Mouse (Mus musculus): ENCODE measurements around the gene Tcf15.

Tcf15 gene

DNA sequence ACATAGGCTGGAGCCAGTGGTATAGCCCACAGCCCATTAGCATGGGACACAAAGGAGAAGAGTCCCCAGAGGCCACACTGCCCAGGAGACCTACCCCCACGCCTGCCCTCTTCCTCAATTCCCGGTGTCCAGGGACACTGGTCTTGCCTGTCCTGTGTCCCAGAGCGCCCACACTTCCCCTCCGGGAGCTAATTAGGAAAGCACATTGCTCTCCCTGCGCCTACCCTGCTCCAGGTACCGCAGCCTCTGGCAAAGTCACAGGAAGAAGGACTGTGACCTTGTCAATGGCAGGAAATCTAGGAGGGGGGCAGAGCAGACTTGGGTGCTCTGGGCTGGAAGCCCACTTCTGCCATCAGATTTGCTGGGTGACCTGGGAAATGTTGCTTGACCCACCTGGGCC, 7.0 kb downstream of the Tcf15 start:
- in situ Hi-C loops (cut with MboI; ENCODE audit: low pct_unique_long_range_greater_than_20kb in 1 of 2, low sequenced_read_pairs in 2 of 2, unreplicated experiment in 1 of 2): no loop called here

DNA sequence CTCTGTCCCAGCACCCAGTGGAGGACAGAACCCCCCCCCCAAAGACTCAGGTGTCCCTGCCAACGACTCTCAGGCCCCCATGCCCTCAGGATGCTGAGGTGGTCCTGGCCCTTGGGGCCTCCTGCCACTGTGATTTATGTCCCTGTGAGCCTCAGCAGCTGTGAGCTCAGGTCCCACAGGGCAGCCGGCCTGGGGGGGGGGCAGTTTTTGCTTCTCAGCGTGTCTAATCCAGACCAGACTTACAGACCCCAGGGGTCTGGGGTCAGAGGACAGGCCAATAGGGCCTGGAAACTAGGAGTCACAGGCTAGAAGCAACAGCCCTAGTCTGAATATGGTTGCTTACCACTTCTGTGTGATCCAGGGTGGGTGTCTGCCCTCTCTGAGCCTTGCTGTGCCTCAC, 10.0 kb downstream of the Tcf15 start:
- in situ Hi-C loops (cut with MboI; ENCODE audit: low pct_unique_long_range_greater_than_20kb in 1 of 2, low sequenced_read_pairs in 2 of 2, unreplicated experiment in 1 of 2): no loop called here

DNA sequence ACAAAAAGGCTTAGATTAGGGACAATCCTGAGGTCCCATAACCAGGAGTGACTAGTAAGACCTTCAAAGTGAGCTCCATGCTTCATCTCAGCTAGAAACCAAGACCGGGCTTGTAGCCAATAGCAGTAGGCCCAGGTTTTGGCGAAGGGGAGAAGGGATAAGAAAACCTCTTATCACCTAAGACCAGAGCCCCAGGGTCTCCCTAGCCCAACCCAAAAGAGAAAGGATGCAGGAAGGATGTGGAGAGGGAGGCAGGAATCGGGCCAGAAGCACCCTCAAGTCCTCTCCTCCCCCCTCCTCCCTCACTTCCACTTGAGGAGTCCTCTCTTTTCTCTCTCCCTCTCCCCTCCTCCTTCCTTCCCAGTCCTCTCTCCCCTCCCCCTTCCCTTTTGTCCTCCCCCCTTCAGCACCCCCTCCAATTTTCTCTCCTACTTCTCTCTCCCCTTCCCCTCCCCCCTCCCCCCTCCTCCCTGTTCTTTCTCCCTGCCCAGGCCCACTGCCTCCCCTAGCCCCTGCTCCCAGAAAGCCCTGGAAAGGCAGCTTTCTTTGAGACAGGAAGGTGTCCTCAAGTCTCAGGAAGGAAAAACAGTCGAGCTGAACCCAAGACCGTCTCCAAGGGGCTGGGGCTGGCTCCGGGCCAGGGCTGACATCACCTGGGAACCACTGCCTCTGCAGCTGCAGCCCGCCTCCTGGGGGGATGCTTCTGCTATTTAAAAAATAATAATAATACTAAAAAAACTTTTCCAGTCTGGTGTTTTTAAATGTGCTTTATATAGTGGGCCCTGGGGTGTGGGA, 12.2 kb downstream of the Tcf15 start:
- in situ Hi-C loops (cut with MboI; ENCODE audit: low pct_unique_long_range_greater_than_20kb in 1 of 2, low sequenced_read_pairs in 2 of 2, unreplicated experiment in 1 of 2): no loop called here

DNA sequence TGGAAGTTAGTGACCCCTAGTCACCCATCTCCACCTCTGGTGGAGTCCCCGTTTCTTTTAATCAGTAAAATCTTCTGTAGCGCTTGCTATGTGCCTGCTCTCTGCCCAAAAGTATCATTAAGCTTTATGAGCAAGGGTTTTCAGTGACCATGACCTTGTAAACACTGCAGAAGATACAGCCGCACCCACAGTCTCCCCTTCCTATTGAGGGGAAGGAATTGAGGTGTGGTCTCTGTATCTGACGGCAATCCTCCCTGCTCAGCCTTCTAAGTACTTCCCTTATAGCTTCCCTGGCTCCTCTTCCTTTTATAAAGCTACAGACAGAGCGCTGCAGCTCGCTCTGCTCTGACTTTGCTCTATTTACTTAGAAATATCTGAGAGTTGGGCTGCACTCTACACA, 13.1 kb downstream of the Tcf15 start:
- in situ Hi-C loops (cut with MboI; ENCODE audit: low pct_unique_long_range_greater_than_20kb in 1 of 2, low sequenced_read_pairs in 2 of 2, unreplicated experiment in 1 of 2): no loop called here

DNA sequence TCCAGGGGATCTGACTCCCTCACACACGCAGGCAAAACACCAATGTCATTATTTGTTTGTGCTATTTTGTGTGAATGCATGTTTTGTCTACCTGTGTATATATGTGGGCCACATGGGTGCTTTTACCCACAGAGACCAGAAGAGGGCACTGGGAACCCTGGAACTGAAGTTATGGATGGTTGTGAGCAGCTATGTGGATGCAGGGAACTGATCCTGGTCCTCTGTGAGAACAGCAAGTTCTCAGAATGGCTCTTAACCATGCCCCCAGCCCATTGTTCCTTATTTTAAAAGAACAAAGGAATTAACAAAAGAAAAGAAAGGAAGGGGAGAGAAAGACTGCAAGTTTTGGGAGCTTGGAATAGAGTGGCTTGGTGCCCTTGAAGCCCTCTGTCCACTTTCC, 16.1 kb downstream of the Tcf15 start:
- in situ Hi-C loops (cut with MboI; ENCODE audit: low pct_unique_long_range_greater_than_20kb in 1 of 2, low sequenced_read_pairs in 2 of 2, unreplicated experiment in 1 of 2): no loop called here

DNA sequence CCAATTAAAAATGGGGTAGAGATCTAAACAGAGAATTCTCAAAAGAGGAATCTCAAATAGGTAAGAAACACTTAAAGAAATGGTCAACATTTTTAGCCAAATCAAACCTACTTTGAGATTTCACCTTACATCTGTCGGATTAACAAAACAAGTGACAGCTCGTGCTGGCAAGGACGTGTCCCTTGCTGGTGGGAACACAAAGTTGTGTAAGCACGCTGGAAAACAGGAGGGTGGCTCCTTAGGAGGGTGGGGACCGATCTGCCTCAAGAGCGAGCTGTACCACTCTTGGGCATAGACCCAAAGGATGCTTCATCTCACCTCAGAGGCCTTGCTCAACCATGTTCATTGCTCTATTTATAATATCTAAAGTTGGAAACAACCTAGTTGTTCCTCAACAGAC, 22.9 kb downstream of the Tcf15 start:
- in situ Hi-C loops (cut with MboI; ENCODE audit: low pct_unique_long_range_greater_than_20kb in 1 of 2, low sequenced_read_pairs in 2 of 2, unreplicated experiment in 1 of 2): no loop called here

DNA sequence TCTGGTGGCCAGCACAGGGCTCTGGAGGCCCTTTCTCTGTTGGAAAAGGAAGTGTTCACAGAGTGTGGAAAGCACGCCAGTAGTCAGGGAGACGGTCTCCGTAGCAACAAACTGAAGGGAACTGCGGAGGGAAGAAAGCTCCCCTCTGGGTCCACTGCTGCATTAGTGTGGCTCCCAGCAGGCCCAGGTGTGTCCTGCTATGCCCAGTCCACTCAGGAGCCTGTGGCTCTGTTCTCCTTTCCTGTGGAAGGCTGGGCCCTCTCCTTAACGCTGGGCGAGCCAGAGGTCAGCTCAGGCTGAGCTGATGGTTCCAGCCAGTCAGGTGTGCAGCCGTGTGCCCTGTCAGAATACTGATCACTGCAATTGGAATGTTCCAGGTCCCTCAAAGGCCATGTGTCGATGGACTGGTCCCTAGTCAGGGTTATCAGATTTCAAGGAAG, 24.5 kb downstream of the Tcf15 start:
- in situ Hi-C loops (cut with MboI; ENCODE audit: low pct_unique_long_range_greater_than_20kb in 1 of 2, low sequenced_read_pairs in 2 of 2, unreplicated experiment in 1 of 2): no loop called here

DNA sequence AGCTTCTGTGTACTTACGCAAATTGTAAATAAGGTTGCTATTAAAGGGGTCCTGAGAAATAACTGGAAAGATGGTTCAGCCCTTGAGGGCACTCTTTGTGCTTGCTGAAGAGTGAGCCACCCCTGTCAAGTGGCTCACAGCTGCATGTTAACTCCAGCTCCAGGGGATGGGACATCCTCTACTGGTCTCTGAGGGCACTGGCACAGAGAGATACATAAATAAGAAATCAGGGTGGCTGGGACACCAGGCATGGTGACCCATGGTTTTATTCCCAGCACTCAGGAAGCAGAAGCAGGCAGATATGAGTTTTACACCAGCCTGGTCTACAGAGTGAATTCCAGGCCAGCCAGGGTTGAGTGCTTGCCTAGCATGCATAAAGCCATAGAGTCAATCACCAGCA, 26.0 kb downstream of the Tcf15 start:
- in situ Hi-C loops (cut with MboI; ENCODE audit: low pct_unique_long_range_greater_than_20kb in 1 of 2, low sequenced_read_pairs in 2 of 2, unreplicated experiment in 1 of 2): no loop called here

DNA sequence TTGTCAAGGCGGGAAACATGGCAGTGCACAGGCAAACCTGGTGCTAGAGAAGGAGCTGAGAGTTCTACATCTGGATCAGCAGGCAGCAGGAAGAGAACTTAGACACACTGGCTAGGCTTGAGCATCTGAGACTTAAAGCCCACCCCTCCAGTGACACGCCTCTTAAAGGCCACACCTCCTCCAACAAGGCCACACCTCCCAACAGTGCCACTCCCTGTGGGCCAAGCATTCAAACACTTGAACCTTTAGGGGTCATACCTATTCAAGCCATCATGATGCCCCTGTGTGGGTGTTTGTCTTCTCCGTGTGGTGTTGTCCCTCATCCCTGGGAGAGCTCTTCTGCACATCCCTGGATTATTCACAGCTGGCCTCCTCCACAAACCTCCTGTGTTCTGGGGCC, 31.5 kb downstream of the Tcf15 start:
- in situ Hi-C loops (cut with MboI; ENCODE audit: low pct_unique_long_range_greater_than_20kb in 1 of 2, low sequenced_read_pairs in 2 of 2, unreplicated experiment in 1 of 2): no loop called here

DNA sequence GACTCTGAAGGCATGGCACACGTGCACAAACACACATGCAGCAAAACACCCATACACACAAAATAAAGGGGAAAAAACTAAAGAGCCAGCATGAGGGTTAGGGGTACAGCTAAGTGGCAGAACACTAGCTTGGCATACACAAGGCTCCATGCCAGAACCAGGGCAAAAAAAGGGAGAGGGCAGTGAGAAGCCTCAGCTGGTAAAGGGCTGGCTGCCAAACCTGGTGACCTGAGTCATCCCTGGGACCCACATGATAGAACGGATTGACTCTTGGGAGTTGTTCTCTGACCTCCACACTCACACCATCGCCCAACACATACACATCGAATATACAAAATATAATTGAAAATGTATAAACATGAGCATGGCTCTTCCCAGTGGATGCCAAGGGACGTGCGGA, 33.3 kb downstream of the Tcf15 start:
- in situ Hi-C loops (cut with MboI; ENCODE audit: low pct_unique_long_range_greater_than_20kb in 1 of 2, low sequenced_read_pairs in 2 of 2, unreplicated experiment in 1 of 2): no loop called here

DNA sequence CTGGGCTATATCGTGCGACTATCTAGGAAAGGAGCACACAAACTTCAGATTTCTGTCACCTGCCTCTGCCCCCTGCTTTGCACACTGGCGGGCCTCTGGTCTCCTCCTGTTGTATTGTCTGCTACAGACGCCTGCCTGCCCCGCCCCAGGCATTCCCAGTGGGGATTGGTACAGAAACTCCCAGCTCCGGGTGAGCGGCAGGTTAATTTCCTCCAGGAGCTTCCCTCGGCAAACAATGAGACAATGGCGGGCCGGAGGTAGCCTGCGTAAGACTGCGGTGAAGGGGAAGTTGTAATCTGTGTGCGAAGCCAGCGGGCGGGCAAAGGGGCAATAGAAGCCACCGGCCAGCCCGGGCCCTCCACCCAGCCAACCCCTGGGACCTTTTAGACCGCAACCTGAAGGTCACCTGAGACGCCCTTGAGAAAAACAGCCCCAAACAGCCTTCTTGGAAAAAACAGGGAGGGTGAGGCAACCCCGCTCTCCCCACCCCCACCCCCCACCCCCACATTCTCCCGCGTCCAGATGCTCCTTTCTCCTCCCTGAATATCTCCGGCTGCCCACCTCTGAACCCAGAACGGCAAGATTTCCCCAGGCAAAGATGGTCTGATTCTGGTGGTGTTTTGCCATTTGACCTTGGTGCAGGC, 33.9 kb downstream of the Tcf15 start:
- in situ Hi-C loops (cut with MboI; ENCODE audit: low pct_unique_long_range_greater_than_20kb in 1 of 2, low sequenced_read_pairs in 2 of 2, unreplicated experiment in 1 of 2): no loop called here

DNA sequence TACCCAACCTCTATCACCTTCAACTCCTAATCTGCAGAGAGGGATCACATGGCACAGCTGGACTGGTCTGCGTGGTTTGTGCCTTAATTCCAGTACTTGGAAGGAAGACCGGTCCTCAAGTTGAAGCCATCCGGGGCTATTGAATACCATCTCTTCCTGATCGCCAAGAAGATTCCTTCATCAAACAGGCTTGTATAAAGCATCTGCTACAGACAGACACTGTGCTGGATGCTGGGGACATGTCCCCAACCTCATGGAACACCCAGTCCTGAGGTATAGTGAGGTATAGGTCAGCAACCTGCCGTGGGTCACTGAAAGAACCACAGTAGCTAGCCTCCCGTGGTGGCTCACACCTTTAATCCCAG, 34.4 kb downstream of the Tcf15 start:
- in situ Hi-C loops (cut with MboI; ENCODE audit: low pct_unique_long_range_greater_than_20kb in 1 of 2, low sequenced_read_pairs in 2 of 2, unreplicated experiment in 1 of 2): no loop called here

DNA sequence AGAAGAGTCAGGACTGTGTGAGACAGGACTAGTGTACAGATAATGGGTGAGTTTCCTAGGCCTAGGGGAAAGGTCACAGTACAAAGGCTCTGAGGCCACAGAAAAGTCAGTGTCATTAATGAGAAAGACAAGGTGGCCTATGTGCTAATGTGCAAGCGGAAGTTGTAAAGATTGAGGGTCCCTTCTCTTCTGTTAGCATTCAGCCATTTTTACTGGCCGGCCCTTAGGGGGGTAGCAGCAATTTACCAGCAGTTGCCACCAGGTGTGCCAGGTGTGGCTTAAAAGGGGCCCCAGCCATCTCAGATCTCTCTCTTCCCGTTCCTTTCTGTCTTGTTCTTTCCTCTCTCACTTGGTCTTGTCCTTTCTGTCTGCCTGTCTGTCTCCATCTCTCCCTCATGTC, 35.0 kb downstream of the Tcf15 start:
- in situ Hi-C loops (cut with MboI; ENCODE audit: low pct_unique_long_range_greater_than_20kb in 1 of 2, low sequenced_read_pairs in 2 of 2, unreplicated experiment in 1 of 2): no loop called here

DNA sequence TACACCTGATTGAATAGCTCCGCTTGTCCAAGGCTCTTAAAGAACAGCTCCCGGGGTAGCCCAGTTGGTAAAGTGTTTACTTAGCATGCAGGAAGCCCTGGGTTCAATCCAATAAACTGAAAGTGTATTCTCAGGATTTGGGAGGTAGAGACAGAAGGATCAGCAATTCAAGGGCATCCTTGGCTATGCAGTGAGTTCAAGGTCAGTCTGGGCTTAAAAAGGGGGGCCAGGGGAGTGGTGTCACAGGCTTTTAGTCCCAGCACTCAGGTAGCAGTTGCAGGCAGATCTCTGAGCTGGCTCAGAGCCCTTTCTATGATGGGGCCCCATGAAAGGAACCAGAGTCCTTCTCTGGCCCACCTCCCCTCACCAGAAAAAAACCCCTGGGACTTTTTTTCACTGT, 35.9 kb downstream of the Tcf15 start:
- in situ Hi-C loops (cut with MboI; ENCODE audit: low pct_unique_long_range_greater_than_20kb in 1 of 2, low sequenced_read_pairs in 2 of 2, unreplicated experiment in 1 of 2): no loop called here

DNA sequence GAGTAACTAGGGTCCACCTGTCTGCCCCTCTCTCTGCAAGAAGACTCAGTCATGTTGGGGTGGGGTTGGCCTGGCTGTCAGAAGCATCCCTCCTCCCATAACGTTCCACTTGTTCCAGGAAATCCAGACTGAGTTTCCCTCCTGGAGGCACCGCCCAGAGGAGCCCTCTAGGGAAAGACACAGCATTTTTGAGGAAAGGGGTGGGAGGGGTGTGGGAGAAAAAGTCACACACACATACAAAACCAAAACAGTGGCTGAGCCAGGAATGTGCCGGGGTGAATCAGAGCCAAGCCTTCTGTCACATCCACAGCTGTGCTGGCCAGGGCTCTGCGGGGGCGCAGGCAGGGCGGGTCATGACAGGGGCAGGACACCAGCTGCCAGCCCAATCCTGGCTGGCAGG, 37.0 kb downstream of the Tcf15 start:
- in situ Hi-C loops (cut with MboI; ENCODE audit: low pct_unique_long_range_greater_than_20kb in 1 of 2, low sequenced_read_pairs in 2 of 2, unreplicated experiment in 1 of 2): no loop called here

DNA sequence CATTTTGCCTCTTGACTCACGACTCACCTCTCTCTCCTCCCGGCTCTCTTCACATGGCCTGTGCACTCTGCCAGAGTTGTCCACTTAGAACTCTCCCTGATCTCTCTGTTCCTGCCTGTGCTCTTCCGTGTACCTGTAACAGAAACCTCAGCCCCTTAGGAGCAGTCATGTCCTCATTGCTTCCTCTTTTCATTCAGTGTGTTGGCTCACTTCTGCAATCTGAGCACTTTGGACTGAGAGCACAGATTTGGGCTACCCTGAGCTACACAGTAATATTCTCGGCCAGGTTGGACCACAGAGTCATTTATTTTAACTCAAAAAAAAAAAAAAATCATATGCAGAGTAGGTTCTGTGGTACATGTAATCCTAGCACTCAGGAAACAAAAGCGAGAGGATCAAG, 43.8 kb downstream of the Tcf15 start:
- in situ Hi-C loops (cut with MboI; ENCODE audit: low pct_unique_long_range_greater_than_20kb in 1 of 2, low sequenced_read_pairs in 2 of 2, unreplicated experiment in 1 of 2): no loop called here

DNA sequence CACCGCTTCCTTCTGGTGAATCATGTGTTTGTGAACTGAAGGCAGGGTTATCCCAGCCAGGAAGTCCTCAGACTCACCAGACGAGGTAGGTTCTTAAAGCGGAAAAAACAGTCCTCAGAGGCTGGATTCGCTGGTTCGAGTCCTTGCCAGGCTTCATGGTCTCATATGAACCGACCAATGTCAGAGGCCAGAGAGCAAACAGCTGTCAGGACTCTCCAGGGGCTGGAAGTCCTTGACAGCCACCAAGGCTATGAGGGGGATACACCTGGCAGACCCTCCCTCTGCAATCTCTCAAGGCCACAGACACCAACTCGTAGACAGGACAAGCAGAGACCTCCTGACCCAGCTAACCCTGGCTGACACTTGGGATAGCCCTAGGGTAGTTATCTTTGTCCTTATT, 45.9 kb downstream of the Tcf15 start:
- in situ Hi-C loops (cut with MboI; ENCODE audit: low pct_unique_long_range_greater_than_20kb in 1 of 2, low sequenced_read_pairs in 2 of 2, unreplicated experiment in 1 of 2): no loop called here

DNA sequence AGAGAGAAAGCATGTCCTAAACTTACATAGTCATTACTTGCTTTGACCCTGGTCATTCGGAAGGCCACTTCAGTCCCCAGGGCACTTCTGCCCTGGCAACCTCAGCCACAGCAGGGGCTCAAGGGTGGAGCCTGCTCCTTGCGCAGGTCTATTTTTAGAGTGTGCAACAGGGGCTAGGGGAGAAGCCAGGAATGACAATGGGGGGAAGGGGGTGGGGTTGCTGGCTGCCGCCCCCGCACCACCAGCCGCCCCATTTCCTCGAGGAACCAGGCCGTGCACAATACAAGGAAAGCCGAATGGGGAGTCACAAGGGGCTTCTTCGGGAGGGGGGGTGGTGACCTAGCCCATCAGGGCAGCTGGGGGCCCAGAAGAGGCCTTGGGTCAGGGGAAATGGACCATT, 46.3 kb downstream of the Tcf15 start:
- in situ Hi-C loops (cut with MboI; ENCODE audit: low pct_unique_long_range_greater_than_20kb in 1 of 2, low sequenced_read_pairs in 2 of 2, unreplicated experiment in 1 of 2): loop anchor here (10.0 kb wide), 2 partner anchors 75 to 165 kb away; no protein-coding TSS in a partner anchor

DNA sequence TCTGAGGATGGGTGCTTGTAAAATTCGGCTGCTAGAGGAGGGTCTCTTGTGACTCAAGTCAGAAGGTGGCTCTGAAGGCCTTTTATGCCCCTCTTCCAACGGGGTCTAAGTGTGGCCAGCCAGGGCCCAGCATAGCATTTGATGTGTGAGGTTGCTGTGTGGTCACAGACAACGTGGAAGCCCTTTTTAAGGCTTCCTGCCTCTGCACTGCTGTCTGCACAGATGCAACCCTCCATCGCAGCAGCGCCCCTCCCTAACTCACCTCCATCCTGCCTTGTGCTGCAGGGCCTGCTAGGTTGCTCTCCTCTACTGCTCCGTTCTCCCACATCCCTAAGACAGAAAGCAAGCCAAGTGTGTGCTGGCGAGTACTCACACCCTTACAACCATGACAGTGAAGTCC, 46.8 kb downstream of the Tcf15 start:
- in situ Hi-C loops (cut with MboI; ENCODE audit: low pct_unique_long_range_greater_than_20kb in 1 of 2, low sequenced_read_pairs in 2 of 2, unreplicated experiment in 1 of 2): loop anchor here (10.0 kb wide), 2 partner anchors 75 to 165 kb away; no protein-coding TSS in a partner anchor

Measured in mouse embryonic stem cell (cell line).